Mouse (Mus musculus) spleen, adult 12 weeks (tissue): ENCODE data around the gene Dnajc5.

Experiments
- DNase-seq: peaks from one replicate; pipeline ENCODE4 v3.0.0; 2022; ENCODE audit warnings: low spot score

Dnajc5 gene

DNA sequence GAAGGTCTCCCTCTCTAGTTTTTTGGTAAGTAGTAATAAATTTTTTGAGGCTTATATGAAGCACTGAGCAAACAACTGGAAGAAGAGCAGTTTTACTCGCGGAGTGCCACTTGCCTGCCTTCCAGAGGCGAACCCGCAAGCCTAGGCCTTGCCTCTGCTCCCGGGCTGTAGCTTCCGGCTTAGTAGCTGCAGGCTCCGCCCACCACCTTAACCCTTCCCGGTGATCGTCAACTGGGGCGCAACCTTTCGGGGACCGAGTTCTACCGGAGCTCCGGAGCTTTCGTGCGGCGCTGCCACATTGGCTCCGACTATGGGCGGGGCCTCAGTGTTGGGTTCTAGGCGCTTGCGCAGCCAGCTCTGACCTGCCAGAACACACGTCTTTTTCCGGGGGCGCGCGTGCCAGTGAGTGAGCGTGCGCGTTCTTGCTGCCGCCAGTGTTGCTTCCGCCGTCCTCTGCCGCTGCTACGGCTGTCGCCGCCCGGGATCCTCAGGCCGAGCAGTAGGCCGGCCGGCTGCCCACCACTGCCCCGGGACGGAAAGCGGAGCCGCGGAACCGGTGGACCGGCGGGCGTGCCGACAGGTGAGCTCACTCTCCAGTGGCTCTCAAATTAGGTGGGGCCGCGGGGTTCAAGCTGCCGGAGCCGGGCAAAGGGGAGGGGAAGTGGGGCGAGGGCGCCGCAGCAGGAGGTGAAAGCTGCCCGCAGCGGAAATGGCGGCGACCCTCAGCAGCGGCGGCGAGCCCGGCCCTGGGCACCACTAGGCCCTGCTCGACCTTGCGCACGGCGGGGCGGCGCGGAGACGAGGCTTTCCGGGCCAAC lies at the start of gene Dnajc5:
Gene Dnajc5 (plus strand): TSS at position 368 of the 818 bp plus-strand sequence.
- peak; percentile 94 for DNase-seq

DNA sequence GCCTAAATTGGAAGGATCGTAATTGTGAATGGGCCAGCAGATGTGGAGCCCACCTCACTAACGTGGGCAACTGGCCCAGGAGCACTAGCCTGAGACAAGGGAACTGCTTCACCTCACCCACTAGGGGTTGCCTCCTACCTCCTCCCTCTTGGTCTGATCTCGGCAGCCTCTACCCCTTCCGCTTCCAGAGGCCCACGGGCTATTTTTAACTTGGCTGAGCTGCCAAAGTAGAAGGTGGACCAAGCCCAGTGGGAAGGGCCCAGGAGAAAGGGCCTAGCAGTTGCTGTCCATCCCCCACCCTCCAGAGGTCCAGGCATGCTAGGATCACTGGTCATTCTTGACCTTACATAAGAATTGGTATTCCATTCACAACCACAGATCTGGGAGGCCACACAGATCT lies 49.0 kb upstream of the Dnajc5 start:
- DNase-seq: no peak

DNA sequence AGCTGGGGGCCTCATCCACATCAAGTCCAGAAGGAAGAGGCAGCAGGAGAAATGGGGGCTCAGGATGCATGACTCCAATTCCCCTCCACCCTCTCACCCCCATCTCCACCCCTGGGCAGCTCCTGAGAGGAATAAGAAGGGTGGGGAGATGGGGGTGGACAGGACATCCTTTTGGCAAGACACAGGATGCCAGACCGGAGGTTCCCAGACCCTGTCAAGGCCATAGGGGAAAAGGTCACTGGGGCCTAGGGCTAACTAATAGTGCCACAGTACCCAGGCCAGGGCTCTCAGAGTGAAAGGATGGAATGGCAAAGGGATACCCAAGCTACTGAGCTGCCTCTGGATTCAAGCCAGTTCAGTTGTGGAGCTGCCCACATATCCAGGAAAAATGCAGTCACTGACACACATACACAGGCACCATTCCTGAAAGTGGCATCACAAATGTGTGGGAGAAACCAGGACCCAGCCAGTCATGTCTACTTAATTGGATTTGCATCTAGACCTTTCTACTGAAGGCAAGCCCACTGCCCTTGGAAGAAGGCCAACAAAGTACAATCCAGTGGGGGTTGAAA lies 47.9 kb upstream of the Dnajc5 start:
- DNase-seq: no peak

DNA sequence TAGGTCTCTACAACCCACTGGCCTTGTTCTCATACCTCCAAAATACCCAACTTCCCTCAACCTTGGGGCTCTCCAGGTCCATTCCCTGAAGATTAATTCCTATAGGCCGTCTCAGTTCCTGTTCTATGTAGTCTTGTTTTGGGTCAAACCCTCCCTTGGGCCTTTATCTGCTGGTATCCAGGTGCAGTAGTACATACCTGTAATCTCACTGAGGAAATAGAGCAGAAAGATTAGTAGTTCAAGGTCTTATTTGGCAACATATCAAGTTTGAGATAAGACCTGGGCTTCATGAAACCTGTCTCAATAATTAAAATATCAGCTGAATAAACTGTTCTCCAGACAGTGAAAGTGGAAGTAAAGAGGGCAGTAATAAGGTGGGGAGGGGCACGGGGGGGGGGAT lies 37.2 kb upstream of the Dnajc5 start:
- no peak for DNase-seq

DNA sequence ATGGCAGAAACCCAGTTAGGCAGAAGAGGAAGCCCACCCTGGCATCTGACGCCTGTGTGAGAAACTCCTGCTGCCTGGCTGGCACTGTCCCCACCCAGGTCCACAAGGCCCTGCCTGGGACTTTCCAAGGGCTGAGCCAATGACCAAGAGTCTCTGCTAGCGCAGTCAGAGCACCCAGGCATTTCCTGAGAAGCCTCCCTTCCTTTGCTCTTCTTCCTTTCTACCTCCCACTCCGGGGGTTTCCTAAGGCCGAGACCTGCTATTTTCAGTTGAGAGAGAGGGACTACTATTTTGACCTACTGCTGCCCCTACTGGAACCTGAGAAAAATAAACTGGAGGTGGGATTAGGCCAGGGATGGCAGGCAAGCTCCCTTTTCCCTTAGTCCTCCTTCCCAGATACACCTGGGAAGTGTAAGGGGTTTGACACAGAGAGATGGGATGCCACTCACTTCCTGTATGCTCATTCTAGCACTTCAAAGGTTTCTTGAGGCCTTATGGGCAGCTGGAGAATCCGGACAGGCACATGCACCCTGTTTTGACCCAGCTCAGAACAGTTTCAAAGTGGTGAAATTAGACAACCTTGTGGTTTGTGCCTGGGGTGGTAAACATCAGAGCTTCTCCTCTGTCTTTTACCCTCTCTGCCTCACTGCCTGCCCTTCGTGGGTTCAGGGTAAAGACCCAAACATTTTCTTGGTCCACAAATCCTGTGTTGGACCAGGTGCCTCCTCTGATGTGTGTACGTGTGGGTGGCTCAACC lies 36.5 kb upstream of the Dnajc5 start:
- peak; percentile 27 for DNase-seq

DNA sequence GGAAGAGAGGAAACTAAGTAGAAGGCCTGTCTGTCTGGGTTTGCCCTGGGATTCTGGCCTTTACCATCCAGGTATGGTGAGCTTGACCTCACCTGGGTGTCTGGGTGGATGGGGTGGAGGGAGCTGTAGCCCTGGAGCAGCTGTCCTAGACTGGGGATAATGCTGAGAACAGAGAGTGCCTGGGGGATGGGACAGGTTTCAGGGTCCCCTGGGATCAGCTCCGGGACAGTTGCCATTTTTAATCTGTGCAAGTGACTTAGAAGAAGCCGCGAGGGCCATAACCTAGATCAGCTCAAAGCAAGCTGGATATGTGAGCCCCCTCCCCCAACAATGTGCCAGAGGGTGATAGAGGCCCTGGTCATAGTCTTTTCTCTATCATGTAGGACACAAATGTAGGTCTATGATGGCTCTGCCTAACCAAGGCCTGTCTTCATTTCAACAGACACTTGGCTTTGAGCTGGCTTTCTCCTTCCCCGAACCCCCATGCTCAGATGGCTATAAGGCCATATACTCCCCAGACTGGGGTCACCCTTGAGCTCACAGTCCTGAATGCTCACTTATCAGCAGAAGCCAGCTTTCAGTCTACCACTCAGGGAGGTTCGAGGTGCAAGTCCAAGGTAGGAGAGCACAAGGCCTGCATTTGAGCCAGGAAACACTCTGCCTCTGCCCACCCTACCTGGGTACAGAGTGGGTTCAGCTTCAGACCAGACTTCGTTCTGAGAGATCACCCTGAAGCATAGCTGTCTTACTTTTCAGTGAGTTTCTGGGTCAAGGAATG lies 35.6 kb upstream of the Dnajc5 start:
- no peak for DNase-seq

DNA sequence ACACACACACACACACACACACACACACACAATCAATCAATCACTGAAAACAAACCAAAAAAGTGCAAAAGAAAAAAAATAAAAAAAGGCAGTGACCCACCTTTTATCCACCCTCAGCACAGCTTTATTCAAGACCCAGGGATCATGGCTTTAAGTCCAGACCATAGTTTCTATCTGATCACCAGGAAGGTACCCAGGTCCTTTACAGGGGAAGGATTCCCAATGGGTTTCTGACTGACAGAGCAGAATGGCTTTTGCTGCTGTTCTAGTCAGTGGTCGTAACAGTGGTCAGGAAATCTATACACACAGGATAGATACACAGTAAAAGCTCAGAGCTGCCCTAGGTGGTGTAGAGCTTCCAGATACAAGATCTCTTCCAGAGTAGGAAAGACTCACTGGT lies 34.5 kb upstream of the Dnajc5 start:
- DNase-seq: no peak

DNA sequence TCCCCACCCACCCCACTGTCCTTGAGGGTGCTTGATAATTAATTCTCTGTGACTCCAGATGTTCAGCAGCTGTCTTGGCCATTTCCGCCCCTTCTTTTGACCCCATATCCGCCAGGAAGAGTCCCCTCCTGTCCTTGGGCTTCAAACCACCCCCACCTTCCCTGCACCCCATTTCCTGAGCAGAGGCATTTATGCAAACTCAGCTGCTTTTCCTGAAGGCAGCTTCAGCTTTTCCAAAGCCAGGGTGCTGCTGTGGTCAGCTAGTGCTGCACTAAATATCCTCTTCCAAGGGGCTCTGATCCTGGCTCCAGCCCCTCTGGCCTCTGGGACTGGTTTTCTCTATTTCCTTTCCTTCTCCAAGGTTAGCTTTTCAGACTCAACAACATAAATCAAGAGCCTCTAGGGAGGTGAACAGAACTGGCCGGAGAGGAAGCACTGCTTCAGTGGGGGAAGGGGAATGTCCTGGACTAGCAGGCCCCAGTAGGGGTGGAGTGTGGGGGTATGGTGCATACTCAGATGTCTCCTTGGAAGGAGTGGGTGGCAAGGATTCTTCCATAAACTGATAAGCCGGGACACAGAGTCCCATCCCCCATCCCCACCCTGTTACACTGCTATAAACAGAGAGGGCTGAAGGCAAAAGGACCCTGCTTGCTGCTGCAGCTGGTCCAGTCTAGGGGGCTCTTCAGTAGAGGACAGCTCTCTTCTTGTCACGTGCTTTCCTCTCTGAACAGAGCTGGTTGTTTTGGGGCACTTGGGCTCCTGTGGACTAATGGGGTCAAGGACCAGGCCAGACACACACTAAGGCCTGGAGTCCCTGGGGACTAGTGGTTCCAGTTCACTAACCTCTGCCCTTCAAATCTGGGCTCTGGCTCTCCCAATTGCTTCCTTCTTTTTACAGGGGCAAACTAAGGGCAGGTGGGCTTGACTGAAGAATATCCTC lies 32.7 kb upstream of the Dnajc5 start:
- no peak for DNase-seq

DNA sequence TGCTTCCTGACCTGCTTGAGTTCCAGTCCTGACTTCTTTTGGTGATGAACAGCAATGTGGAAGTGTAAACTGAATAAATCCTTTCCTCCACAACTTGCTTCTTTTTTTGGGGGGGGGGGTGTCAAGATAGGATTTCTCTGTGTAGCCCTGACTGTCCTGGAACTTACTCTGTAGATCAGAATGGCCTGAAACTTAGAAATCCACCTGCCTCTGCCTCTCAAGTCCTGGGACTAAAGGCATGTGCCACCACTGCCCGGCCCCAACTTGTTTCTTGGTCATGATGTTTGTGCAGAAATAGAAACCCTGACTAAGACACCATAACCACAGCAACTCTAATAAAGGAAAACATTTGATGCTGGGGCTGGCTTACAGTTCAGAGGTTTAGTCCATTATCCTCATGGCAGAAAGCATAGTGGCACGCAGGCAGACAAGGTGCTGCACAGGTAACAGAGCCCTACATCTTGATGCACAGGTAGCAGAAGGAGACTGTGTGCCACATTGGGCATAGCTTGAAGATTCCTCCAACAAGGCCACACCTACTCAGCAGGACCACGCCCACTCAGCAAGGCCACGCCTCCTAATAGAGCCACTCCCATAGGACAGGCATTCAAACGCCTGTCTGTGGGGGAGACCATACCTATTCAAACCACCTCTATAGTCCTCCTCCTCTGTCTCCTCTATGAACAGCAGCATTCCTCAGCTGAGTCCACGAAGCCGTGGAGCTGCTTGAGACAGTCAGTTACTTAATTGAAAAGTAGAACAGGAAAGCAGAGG lies 28.7 kb upstream of the Dnajc5 start:
- peak; percentile 73 for DNase-seq

DNA sequence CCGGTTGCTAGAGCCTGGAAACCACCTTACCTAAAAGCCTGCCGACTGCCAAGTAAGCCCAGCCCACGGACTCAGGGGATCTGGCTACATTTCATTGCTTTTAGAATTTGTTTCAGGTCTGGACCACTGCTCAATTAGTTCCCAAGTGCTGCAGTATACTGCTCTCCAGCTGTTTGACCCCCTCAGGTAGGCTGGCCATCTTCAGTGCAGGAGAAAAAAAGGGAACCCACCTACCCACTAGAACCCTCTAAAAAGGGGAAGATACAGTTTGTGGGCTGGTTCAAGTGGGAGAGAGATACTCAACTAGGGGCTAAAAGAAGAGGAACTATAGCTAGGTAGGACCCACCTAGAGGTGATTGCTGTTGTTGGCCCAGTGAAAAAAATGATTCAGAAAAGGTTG lies 28.1 kb upstream of the Dnajc5 start:
- no peak for DNase-seq

DNA sequence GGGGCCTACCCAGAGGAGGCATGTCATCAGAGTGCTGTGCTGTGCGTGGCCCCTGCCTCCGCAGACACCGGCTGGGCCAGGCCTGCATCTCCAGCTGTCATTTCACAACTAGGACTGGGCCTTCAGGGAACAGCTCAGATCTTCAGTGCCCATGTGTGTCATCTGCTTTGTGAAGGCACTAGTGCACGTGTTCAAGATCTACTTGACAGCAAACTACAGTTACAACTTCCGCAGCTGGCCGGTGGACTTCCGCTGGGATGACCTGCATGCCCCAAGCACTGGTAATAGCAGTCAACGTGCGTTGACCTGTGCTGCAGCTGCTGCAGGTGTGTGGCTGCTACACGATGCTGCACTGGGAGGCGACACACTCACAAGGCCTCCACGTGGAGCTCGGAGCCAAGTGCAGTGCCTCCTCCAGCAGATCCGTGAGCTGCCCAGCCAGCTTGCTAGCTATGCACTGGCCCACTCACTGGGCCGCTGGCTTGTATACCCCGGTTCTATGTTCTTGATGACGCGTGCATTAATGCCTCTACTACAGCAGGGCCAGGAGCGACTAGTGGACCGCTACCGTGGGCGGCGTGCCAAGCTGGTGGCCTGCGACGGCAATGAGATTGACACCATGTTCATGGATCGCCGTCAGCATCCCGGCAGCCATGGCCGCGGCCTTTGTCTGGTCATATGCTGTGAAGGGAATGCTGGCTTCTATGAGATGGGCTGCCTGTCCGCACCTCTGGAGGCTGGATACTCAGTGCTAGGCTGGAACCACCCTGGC lies 26.9 kb upstream of the Dnajc5 start, which contains the start of gene Abhd16b:
Gene Abhd16b (plus strand): TSS at position 51 of the 772 bp plus-strand sequence.
- DNase-seq: no peak

DNA sequence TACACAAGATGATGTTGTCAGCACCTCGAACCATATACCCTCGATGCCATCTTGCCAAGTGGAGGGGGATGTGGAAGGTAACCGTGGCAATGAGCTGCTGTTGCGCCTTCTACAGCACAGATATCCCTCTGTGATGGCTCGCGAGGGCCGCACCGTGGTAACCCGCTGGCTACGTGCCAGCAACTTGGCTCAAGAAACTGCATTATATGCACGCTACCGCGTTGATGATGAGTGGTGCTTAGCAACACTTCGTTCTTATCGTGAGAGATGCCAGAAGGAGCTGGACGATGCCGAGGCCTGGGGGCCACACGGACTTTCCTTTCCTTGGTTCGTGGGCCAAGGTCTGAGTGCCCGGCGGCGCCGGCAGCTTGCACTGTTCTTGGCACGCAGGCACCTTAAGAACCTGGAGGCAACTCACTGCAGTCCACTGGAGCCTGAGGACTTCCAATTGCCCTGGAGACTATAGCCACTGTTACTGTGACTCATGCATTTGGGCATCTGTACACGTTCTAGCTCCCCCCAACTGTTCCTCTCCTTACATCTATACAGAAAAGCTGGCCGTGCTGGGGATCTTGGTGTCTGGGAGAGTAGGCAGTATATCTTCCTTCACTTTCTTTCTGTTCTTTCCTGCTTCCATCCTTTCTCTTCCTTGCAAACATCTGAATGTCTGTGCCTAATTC lies 25.9 kb upstream of the Dnajc5 start:
- no peak for DNase-seq

DNA sequence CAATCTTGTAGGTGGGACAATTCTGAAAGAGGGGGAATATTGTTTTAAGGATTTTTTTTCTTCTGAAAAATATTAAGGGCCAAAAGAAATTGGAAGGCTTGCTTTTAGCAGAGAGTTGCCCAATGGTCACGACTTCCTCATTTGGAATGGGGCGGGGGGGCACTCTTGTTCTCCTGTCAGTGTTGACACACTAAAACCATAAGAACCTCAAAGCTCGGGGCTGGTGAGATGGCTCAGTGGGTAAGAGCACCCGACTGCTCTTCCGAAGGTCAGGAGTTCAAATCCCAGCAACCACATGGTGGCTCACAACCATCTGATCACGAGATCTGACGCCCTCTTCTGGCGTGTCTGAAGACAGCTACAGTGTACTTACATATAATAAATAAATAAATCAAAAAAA lies 24.4 kb upstream of the Dnajc5 start:
- DNase-seq: peak; percentile 12

DNA sequence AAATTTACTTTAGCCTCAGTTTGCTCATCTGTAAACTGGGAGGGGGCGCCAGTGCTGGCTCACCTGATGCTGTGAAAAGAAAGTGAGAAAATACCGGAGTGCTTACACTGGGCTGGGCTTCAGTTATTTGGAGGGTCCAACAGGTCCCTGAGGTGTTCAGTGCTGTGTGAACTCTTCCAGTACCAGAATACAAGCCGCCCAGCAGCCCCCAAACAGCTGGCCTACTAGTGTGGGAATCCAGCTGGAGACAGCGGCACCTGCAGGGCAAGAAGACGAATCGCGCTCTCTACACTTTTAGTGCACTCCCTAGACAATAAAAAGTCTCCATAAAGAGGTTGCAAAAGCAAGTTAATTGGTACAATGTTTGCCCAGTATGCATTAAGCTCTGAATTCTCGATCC lies 24.0 kb upstream of the Dnajc5 start:
- peak; percentile 52 for DNase-seq

DNA sequence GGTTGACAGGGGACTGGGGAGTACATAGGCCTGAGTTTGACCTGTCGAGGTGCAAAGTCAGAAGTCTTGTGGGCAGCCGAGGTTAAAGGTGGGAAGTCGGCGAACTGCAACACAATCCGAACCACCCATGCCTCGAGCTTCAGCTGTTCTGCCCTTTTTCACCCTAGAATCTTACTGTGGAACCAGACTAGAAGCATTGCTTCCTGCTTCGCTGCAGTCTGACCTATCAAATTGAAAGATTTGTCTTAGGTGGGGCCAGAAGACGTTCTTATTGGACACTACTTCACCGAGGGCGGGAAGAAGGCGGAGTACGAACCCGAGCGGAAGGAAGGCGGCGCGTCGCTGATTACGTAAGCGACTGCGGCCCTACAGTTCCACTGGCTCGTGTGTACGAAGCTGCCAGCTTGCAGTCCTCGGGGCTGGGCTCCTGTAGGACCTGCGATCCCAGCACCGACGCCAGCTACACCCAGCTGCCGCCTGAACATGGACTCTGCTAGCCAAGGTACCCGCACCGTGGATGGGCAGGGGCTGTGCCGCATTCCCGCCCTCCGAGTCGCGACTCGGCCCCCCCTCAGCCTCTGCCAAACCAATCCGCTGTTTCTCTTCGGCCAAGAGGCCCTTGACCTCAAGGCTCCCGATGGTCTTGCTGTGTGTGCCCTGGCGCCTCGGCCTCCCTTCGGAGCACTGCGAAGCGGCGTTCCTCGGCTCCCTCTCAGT lies 23.3 kb upstream of the Dnajc5 start, which contains the start of gene Tpd52l2:
Gene Tpd52l2 (plus strand): TSS at position 312 of the 717 bp plus-strand sequence.
- DNase-seq: peak; percentile 80

DNA sequence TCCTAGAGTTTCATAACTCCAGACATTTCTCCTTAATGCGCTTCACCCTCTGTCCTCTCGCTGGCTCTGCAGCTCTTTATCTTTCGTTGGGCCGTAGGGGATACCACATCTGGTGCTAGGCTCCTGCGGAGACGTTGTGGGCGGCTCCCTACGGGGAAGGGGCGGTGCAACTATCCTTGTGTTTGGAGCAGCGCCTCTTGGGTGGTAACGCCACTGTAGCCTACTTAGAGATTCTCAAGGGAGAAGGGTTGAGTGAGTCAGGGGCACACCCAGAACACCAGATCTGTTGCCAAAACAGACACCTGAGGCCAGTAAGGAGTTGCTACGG lies 22.8 kb upstream of the Dnajc5 start:
- DNase-seq: peak; percentile 68

DNA sequence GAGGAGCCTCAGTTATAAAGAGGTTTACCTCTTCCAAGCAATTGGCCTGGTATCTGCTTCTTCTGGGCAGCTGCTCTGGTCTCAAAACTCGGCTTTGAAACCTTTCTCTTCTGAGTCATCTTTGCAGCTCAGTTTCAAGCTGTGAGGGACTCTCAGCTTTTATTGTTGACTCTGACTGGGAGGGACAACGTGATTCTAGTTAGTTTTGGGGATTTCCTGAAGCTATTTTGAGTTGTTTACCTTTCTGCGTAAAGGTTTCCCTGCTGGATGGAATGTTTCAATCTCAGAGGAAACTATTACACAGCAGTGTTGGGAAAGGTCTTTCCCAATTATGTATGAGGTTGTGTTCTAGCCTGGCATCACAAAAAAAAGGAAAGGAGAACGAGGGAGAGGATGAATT lies 21.6 kb upstream of the Dnajc5 start:
- DNase-seq: no peak

DNA sequence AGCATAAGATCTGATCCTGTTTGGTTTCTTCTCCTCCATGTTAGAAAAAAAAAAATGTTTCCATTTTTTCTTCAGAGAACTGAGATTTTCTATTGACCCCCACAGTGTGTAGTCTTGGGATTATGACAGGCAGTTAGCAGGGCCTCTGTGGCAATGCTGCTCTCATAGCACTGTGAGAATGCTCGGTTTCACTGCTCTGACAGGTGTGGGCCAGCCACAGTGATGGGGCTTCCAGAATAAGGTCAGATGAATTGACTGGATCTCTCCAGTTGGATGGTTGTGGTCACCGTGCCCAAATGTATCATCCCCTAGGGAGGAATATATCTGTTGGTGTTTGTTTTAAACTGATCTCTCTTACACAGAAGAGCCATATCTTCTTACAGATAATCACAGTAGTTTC lies 11.1 kb upstream of the Dnajc5 start:
- no peak for DNase-seq
